ENCODE assay signal across 13 mouse cellular contexts in the genomic region with DNA sequence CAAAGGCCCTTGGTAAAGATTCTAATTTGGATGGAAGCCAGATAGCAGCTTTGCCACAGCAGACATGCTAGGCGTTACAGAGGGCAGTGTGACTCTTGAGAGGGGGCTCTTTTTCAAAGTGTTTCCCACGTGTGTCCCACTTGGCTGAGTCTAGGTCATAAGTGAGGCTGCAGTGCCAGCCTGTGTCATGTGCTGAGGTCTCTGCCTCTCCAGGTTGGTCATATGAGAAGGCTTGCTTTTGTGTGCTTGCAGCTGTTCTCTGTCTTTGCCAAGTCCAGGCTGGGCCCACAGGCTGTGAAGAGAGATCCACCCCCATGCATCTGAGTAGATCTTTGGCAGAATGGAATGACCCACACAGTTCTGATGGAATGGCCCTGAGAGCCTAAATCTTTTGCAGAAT. TPM values are rescaled to one million over a fixed set of nuclear protein-coding genes. Genes with fewer than 3 reads are reported as not detected.
DNase-seq lines count a peak whose midpoint lies in the region; ATAC-seq and TF ChIP-seq lines count a peak whose summit lies in the region.
"Had no signal": no experiment of that assay in that cellular context is flagged by ENCODE, and none has a peak within 500 bp of the region (broad histone marks: within the 10 kb centered on the region; RNA-seq: fewer than 3 reads in every experiment).

No protein-coding gene starts in this region.

- H3K9me3 ChIP-seq in heart, embryonic 12.5 days (replicated peaks), result no peaks in the 10 kb centered on the region
- no peaks in the 10 kb centered on the region for H3K9me3 ChIP-seq in midbrain, embryonic 13.5 days
- H3K9me3 ChIP-seq in midbrain, embryonic 16.5 days (replicated peaks; ENCODE audit: control insufficient read depth, low read length, poor library complexity, severe bottlenecking), result no peaks in the 10 kb centered on the region
- no peaks in the 10 kb centered on the region for H3K9me3 ChIP-seq in midbrain, postnatal 0 days (ENCODE audit: low read length)

- peaks cover 15% of the 10 kb centered on the region for H3K4me1 ChIP-seq in heart, embryonic 12.5 days (replicated peaks)
- H3K4me1 ChIP-seq in midbrain, embryonic 13.5 days (replicated peaks), result peaks cover 9% of the 10 kb centered on the region
- peaks cover 5% of the 10 kb centered on the region; the same call in 1 of the 2 replicates for H3K4me1 ChIP-seq in midbrain, embryonic 16.5 days (ENCODE audit: control insufficient read depth, insufficient read depth, low read length)
- H3K4me1 ChIP-seq in midbrain, postnatal 0 days (ENCODE audit: insufficient read depth, low read length), result no peaks in the 10 kb centered on the region
- no peaks in the 10 kb centered on the region for H3K4me1 ChIP-seq in kidney, adult 2 months (ENCODE audit: control insufficient read depth, insufficient read depth, low read length)

- no peak overlapping the region for H3K9ac ChIP-seq in heart, embryonic 12.5 days
- H3K9ac ChIP-seq in midbrain, embryonic 13.5 days (replicated peaks), result no peak overlapping the region
- no peak overlapping the region for H3K9ac ChIP-seq in midbrain, embryonic 16.5 days (ENCODE audit: low read depth, low read length)
- H3K9ac ChIP-seq in midbrain, postnatal 0 days (replicated peaks; ENCODE audit: low read length, poor library complexity, severe bottlenecking), result no peak overlapping the region

- ATAC-seq in heart, embryonic 12.5 days (ENCODE audit: insufficient number of reproducible peaks, low FRiP score), result no peak
- ATAC-seq in midbrain, embryonic 13.5 days, result peak; percentile 18; the same call in 1 of the 2 replicates
- ATAC-seq in midbrain, embryonic 16.5 days, result no peak
- no peak for ATAC-seq in midbrain, postnatal 0 days (ENCODE audit: low FRiP score)

- WGBS in heart, embryonic 12.5 days, result 20% methylated on average over 2 of the region's 2 CpGs
- 47% methylated on average over 2 of the region's 2 CpGs for WGBS in midbrain, embryonic 13.5 days
- WGBS in midbrain, embryonic 16.5 days, result 29% methylated on average over 2 of the region's 2 CpGs
- 34% methylated on average over 2 of the region's 2 CpGs for WGBS in midbrain, postnatal 0 days
- 36% methylated on average over 2 of the region's 2 CpGs for WGBS in kidney, adult 2 months

- peak; percentile 96 for DNase-seq in heart, adult 11 months
- DNase-seq in heart, adult 8-10 months (ENCODE audit: low spot score), result peak; percentile 48
- DNase-seq in midbrain, postnatal 0 days (ENCODE audit: low spot score), result peak; percentile 63
- DNase-seq in thymus, postnatal 10 days (ENCODE audit: low spot score in 2 of 2), result no peak
- DNase-seq in kidney, adult 2 months, result no peak
- DNase-seq: adrenal gland, adult 2 months; right cerebral cortex, postnatal 4 days had no signal

- no peak overlapping the region for H3K4me2 ChIP-seq in heart, embryonic 12.5 days
- no peak overlapping the region for H3K4me2 ChIP-seq in midbrain, embryonic 13.5 days (replicated peaks)
- no peak overlapping the region for H3K4me2 ChIP-seq in midbrain, embryonic 16.5 days (ENCODE audit: low read length)
- H3K4me2 ChIP-seq in midbrain, postnatal 0 days (ENCODE audit: low read depth, low read length, poor library complexity, severe bottlenecking), result no peak overlapping the region

- no peak overlapping the region for H3K27ac ChIP-seq in heart, embryonic 12.5 days (ENCODE audit: poor library complexity, severe bottlenecking)
- no peak overlapping the region for H3K27ac ChIP-seq in midbrain, embryonic 13.5 days
- no peak overlapping the region for H3K27ac ChIP-seq in midbrain, embryonic 16.5 days (ENCODE audit: low read length)
- H3K27ac ChIP-seq in midbrain, postnatal 0 days (ENCODE audit: low read depth, low read length), result no peak overlapping the region
- H3K27ac ChIP-seq in kidney, adult 2 months (ENCODE audit: insufficient read depth, low read depth, low read length), result no peak overlapping the region

- H3K27me3 ChIP-seq in heart, embryonic 12.5 days (replicated peaks), result no peaks in the 10 kb centered on the region
- H3K27me3 ChIP-seq in midbrain, embryonic 13.5 days, result peaks cover 6% of the 10 kb centered on the region
- no peaks in the 10 kb centered on the region for H3K27me3 ChIP-seq in midbrain, embryonic 16.5 days (ENCODE audit: control insufficient read depth, insufficient read depth, low read depth, low read length)
- no peaks in the 10 kb centered on the region for H3K27me3 ChIP-seq in midbrain, postnatal 0 days (ENCODE audit: insufficient read depth, low read length)
- no peaks in the 10 kb centered on the region for H3K27me3 ChIP-seq in kidney, adult 2 months (replicated peaks; ENCODE audit: control insufficient read depth, insufficient read depth, low read length)

- H3K4me3 ChIP-seq in heart, embryonic 12.5 days, result no peak overlapping the region
- H3K4me3 ChIP-seq in midbrain, embryonic 13.5 days (replicated peaks), result no peak overlapping the region
- no peak overlapping the region for H3K4me3 ChIP-seq in midbrain, embryonic 16.5 days (ENCODE audit: low read depth, low read length)
- H3K4me3 ChIP-seq in midbrain, postnatal 0 days (ENCODE audit: low read depth, low read length), result no peak overlapping the region
- no peak overlapping the region for H3K4me3 ChIP-seq in kidney, adult 2 months (ENCODE audit: insufficient read depth, low read depth, low read length)

- H3K36me3 ChIP-seq in heart, embryonic 12.5 days, result no peaks in the 10 kb centered on the region
- H3K36me3 ChIP-seq in midbrain, embryonic 13.5 days, result no peaks in the 10 kb centered on the region
- no peaks in the 10 kb centered on the region for H3K36me3 ChIP-seq in midbrain, embryonic 16.5 days (ENCODE audit: control insufficient read depth, insufficient read depth, low read length)
- no peaks in the 10 kb centered on the region for H3K36me3 ChIP-seq in midbrain, postnatal 0 days (ENCODE audit: insufficient read depth, low read length)
- no peaks in the 10 kb centered on the region for H3K36me3 ChIP-seq in kidney, adult 2 months (ENCODE audit: control insufficient read depth, insufficient read depth, low read length)

- no peak for TF ChIP-seq POLR2A in kidney, adult 2 months (IDR thresholded peaks at IDR 0.05; ENCODE audit: low read depth, low read length)

- no peak for TF ChIP-seq CTCF in midbrain, postnatal 0 days (IDR thresholded peaks at IDR 0.05)
- no peak for TF ChIP-seq CTCF in kidney, adult 2 months (conservative IDR thresholded peaks at IDR 0.05; ENCODE audit: insufficient read depth, insufficient read length, low read depth, low read length)

RNA-seq across cellular contexts. Expression of gene Ppfibp2, which starts 2.4 kb away (rescaled TPM):
- 6.6 and 7.7 TPM in 2 replicates for polyA plus RNA-seq in heart, embryonic 12.5 days (2016; fragmentation: Nextera tagmentation; extraction: Ambion mirVana)
- polyA plus RNA-seq in midbrain, embryonic 13.5 days (2015; fragmentation: Nextera tagmentation; extraction: Ambion mirVana), result 1.2 and 1.3 TPM in 2 replicates
- polyA plus RNA-seq in midbrain, embryonic 16.5 days (2015; fragmentation: Nextera tagmentation; extraction: Ambion mirVana), result 1.4 TPM in 2 replicates
- 10 to 100 TPM; 16.9 to 26.4 (median 20.6) TPM for total RNA-seq in heart, adult 8-10 months (2022)
- total RNA-seq in midbrain, postnatal 0 days (2014; rRNA removed), result 2.6 and 2.9 TPM in 2 replicates
- polyA plus RNA-seq in midbrain, postnatal 0 days (2015; fragmentation: Nextera tagmentation; extraction: Ambion mirVana), result 1.2 and 1.6 TPM in 2 replicates
- 12.1 and 12.8 TPM in 2 replicates for polyA plus RNA-seq in kidney, adult 2 months (2012; rRNA removed)

RNA-seq across cellular contexts. Expression of gene Olfml1, which starts 25.4 kb away (rescaled TPM):
- 6.5 and 7.2 TPM in 2 replicates for polyA plus RNA-seq in heart, embryonic 12.5 days (2016; fragmentation: Nextera tagmentation; extraction: Ambion mirVana)
- 2.4 and 2.5 TPM in 2 replicates for polyA plus RNA-seq in midbrain, embryonic 13.5 days (2015; fragmentation: Nextera tagmentation; extraction: Ambion mirVana)
- polyA plus RNA-seq in midbrain, embryonic 16.5 days (2015; fragmentation: Nextera tagmentation; extraction: Ambion mirVana), result 2.4 and 3.3 TPM in 2 replicates
- total RNA-seq in heart, adult 8-10 months (2022), result 1 to 10 TPM; 2.7 to 5.3 (median 4.5) TPM
- 3.6 and 3.8 TPM in 2 replicates for total RNA-seq in midbrain, postnatal 0 days (2014; rRNA removed)
- polyA plus RNA-seq in midbrain, postnatal 0 days (2015; fragmentation: Nextera tagmentation; extraction: Ambion mirVana), result 4.1 and 4.3 TPM in 2 replicates
- 13.2 and 14.0 TPM in 2 replicates for polyA plus RNA-seq in kidney, adult 2 months (2012; rRNA removed)

RNA-seq across cellular contexts. Expression of gene 5330417H12Rik, which starts 32.3 kb away (rescaled TPM):
- not detected in 2 replicates for polyA plus RNA-seq in heart, embryonic 12.5 days (2016; fragmentation: Nextera tagmentation; extraction: Ambion mirVana)
- polyA plus RNA-seq in midbrain, embryonic 13.5 days (2015; fragmentation: Nextera tagmentation; extraction: Ambion mirVana), result not detected in 2 replicates
- not detected in 2 replicates for polyA plus RNA-seq in midbrain, embryonic 16.5 days (2015; fragmentation: Nextera tagmentation; extraction: Ambion mirVana)
- total RNA-seq in heart, adult 8-10 months (2022), result not detected
- not detected in 2 replicates for total RNA-seq in midbrain, postnatal 0 days (2014; rRNA removed)
- polyA plus RNA-seq in midbrain, postnatal 0 days (2015; fragmentation: Nextera tagmentation; extraction: Ambion mirVana), result not detected in 2 replicates
- polyA plus RNA-seq in kidney, adult 2 months (2012; rRNA removed), result not detected in 2 replicates
- total RNA-seq: adrenal gland, adult 2 months; liver, adult 2 months had no signal
- polyA plus RNA-seq: adrenal gland, adult 2 months; embryonic facial prominence, embryonic 11.5 days; liver, adult 2 months; urinary bladder, adult 2 months had no signal

Comparison
In these comparisons a context has a peak if more than half of its experiments do, and no peak if none do; other contexts are left out.
1. DNase-seq: peak in heart, adult 11 months (single experiment), heart, adult 8-10 months (single experiment) and midbrain, postnatal 0 days (single experiment); none in thymus, postnatal 10 days (0 of 2) and kidney, adult 2 months (single experiment).